ENCODE assay signal across 11 mouse cellular contexts in the genomic region with DNA sequence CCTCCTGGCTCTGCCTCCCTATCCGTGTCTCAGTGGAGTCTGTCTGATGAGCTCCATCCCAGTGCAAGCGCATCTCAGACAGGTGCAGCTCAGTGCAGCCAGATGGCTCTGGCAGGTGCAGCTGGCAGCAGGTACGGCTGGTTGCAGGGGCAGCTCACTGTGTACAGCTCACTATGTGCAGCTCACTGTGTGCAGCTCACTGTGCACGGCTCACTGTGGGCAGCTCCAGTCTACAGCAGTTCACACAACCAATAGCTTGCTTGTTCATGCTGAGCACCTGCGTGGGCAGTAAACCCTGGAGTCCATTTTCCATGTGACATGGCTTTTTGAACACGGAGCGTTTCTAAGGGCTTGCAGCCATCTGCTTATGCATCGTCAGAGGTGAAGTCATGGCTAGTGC. TPM values are rescaled to one million over a fixed set of nuclear protein-coding genes. Genes with fewer than 3 reads are reported as not detected.
DNase-seq lines count a peak whose midpoint lies in the region; ATAC-seq and TF ChIP-seq lines count a peak whose summit lies in the region.
"Had no signal": no experiment of that assay in that cellular context is flagged by ENCODE, and none has a peak within 500 bp of the region (broad histone marks: within the 10 kb centered on the region; RNA-seq: fewer than 3 reads in every experiment).

No protein-coding gene starts in this region.

- no peak for DNase-seq in heart, postnatal 10 days
- DNase-seq in left cerebral cortex, adult 2 months (ENCODE audit: extremely low spot score in 1 of 2, low spot score in 2 of 2), result no peak
- DNase-seq in left cerebral cortex, postnatal 36 days (ENCODE audit: low spot score in 2 of 2), result no peak
- peak; percentile 65 to 70 for DNase-seq in cerebellum, adult 18-20 months
- no peak for DNase-seq in left cerebral cortex, adult 11 months (ENCODE audit: low spot score)
- DNase-seq: layer of hippocampus, postnatal 36 days; liver, embryonic 13.5 days had no signal

- intact Hi-C loops in heart, postnatal 10 days (cut with DNase I), result no loop called here
- intact Hi-C loops in left cerebral cortex, adult 2 months (cut with DNase I), result no loop called here
- intact Hi-C loops in left cerebral cortex, postnatal 36 days (cut with DNase I), result no loop called here

- H3K4me3 ChIP-seq in heart, embryonic 14.5 days (ENCODE audit: control insufficient read depth in 1 of 2, insufficient read depth in 1 of 2, low read depth in 1 of 2, low read length in 2 of 2), result no peak overlapping the region
- peak overlapping the region; percentile 31 for H3K4me3 ChIP-seq in left cerebral cortex, adult 2 months
- no peak overlapping the region for H3K4me3 ChIP-seq in intestine, embryonic 15.5 days (replicated peaks)
- H3K4me3 ChIP-seq: embryonic facial prominence, embryonic 13.5 days; liver, embryonic 13.5 days had no signal

- no peaks in the 10 kb centered on the region for H3K36me3 ChIP-seq in heart, embryonic 14.5 days (ENCODE audit: control insufficient read depth, insufficient read depth, low read length)
- H3K36me3 ChIP-seq in intestine, embryonic 15.5 days, result no peaks in the 10 kb centered on the region
- H3K36me3 ChIP-seq: embryonic facial prominence, embryonic 13.5 days; liver, embryonic 13.5 days had no signal

- H3K27ac ChIP-seq in heart, embryonic 14.5 days (replicated peaks in 1 of 2; ENCODE audit: control insufficient read depth in 1 of 2, insufficient read depth in 1 of 2, low read depth in 2 of 2, low read length in 2 of 2), result no peak overlapping the region
- H3K27ac ChIP-seq in left cerebral cortex, adult 2 months, result peak overlapping the region; percentile 77
- H3K27ac ChIP-seq in intestine, embryonic 15.5 days, result no peak overlapping the region
- H3K27ac ChIP-seq: embryonic facial prominence, embryonic 13.5 days; liver, embryonic 13.5 days had no signal

- H3K4me2 ChIP-seq in heart, embryonic 14.5 days (ENCODE audit: low read length), result peak overlapping the region; percentile 18
- peak overlapping the region; percentile 28 for H3K4me2 ChIP-seq in intestine, embryonic 15.5 days (replicated peaks)
- H3K4me2 ChIP-seq: embryonic facial prominence, embryonic 13.5 days; liver, embryonic 13.5 days had no signal

- H3K4me1 ChIP-seq in heart, embryonic 14.5 days (ENCODE audit: control insufficient read depth in 2 of 2, insufficient read depth in 2 of 2, low read length in 2 of 2), result no peaks in the 10 kb centered on the region; a peak in 1 of 4 replicates
- peaks cover 51% of the 10 kb centered on the region for H3K4me1 ChIP-seq in intestine, embryonic 15.5 days (replicated peaks)

- no peak for TF ChIP-seq CTCF in left cerebral cortex, adult 2 months (IDR thresholded peaks at IDR 0.05)

- H3K9me3 ChIP-seq in heart, embryonic 14.5 days (ENCODE audit: control insufficient read depth, low read length), result no peaks in the 10 kb centered on the region
- H3K9me3 ChIP-seq in intestine, embryonic 15.5 days, result no peaks in the 10 kb centered on the region
- H3K9me3 ChIP-seq: embryonic facial prominence, embryonic 13.5 days; liver, embryonic 13.5 days had no signal

- no peak for ATAC-seq in heart, embryonic 14.5 days (ENCODE audit: insufficient number of reproducible peaks, insufficient read depth, low FRiP score, low read depth)
- ATAC-seq in intestine, embryonic 15.5 days, result no peak
- ATAC-seq in erythroid progenitor cell, adult 5-6 weeks (replicated peaks; ENCODE audit: low FRiP score, poor library complexity, severe bottlenecking), result no peak

- 81% methylated on average over 8 of the region's 8 CpGs for WGBS in heart, embryonic 14.5 days
- WGBS in intestine, embryonic 15.5 days, result 86% methylated on average over 8 of the region's 8 CpGs

- no peaks in the 10 kb centered on the region for H3K27me3 ChIP-seq in heart, embryonic 14.5 days (ENCODE audit: control insufficient read depth, insufficient read depth, low read length)
- no peaks in the 10 kb centered on the region for H3K27me3 ChIP-seq in intestine, embryonic 15.5 days (replicated peaks)
- H3K27me3 ChIP-seq: embryonic facial prominence, embryonic 13.5 days had no signal

- no peak overlapping the region for H3K9ac ChIP-seq in heart, embryonic 14.5 days (ENCODE audit: low read length)
- no peak overlapping the region for H3K9ac ChIP-seq in intestine, embryonic 15.5 days
- H3K9ac ChIP-seq: embryonic facial prominence, embryonic 13.5 days; liver, embryonic 13.5 days had no signal

RNA-seq across cellular contexts. Expression of gene Mcf2l, which starts 54.4 kb away (rescaled TPM):
- polyA plus RNA-seq in heart, embryonic 14.5 days (2014; fragmentation: Nextera tagmentation; extraction: Ambion mirVana), result 12.4 and 13.4 TPM in 2 replicates
- total RNA-seq in heart, postnatal 10 days (2021), result 10 to 100 TPM; 56.4 to 88.8 TPM
- 100 to 1,000 TPM; 235 to 280 TPM for total RNA-seq in left cerebral cortex, adult 2 months (2021)
- total RNA-seq in left cerebral cortex, postnatal 36 days (2021), result 100 to 1,000 TPM; 203 to 267 TPM
- 13.1 and 13.7 TPM in 2 replicates for polyA plus RNA-seq in intestine, embryonic 15.5 days (2015; fragmentation: Nextera tagmentation; extraction: Ambion mirVana)
- total RNA-seq in erythroid progenitor cell, adult 5-6 weeks (2015; ENCODE audit: low replicate concordance), result 1.3 TPM in 1 of 2 replicates, not detected in the other
- total RNA-seq in erythroid progenitor cell, adult 5-6 weeks (2017; ENCODE audit: low replicate concordance), result 1.2 and 1.7 TPM in 2 replicates

Comparison
In these comparisons a context has a peak if more than half of its experiments do, and no peak if none do; other contexts are left out.
1. DNase-seq: peak in cerebellum, adult 18-20 months (2 of 2); none in heart, postnatal 10 days (0 of 2), left cerebral cortex, adult 2 months (0 of 2), left cerebral cortex, postnatal 36 days (0 of 2) and left cerebral cortex, adult 11 months (single experiment).
2. RNA of gene Mcf2l, which starts 54.4 kb away (total RNA-seq): 235 to 280 TPM in left cerebral cortex, adult 2 months, 203 to 267 TPM in left cerebral cortex, postnatal 36 days and 56.4 to 88.8 TPM in heart, postnatal 10 days; 1.2 to 1.7 TPM in erythroid progenitor cell, adult 5-6 weeks; every median in the first group is over 10 times any median in the second.